Mouse (Mus musculus) midbrain, embryonic 10.5 days (tissue): ENCODE results near the gene Adgrf5. TPM values are rescaled to one million over a fixed set of nuclear protein-coding genes. Genes with fewer than 3 reads are reported as not detected.
"Not testable (repeated sequence)": the region's sequence is repeated elsewhere in the genome, so short reads cannot be mapped to it uniquely, and the experiment has no call there.

Experiments used
- DNase-seq: peaks from one replicate; pipeline ENCODE4 v3.0.0-alpha.2; 2017; ENCODE audit warnings: low spot score
- H3K27ac ChIP-seq: fragments of 300-500 bp; sonication (generic); replicated peaks from 2 replicates; pipeline ENCODE4 v1.5.1; 2016; ENCODE audit warnings: mild to moderate bottlenecking
- H3K27me3 ChIP-seq: fragments of 300-500 bp; sonication (generic); 2 replicates; pipeline ENCODE4 v1.6.1; 2016; ENCODE audit warnings: low read depth, mild to moderate bottlenecking; ENCODE audit not compliant: poor library complexity, severe bottlenecking
- H3K36me3 ChIP-seq: fragments of 300-500 bp; sonication (generic); 2 replicates; pipeline ENCODE4 v1.6.1; 2016; ENCODE audit warnings: mild to moderate bottlenecking, moderate library complexity
- H3K4me1 ChIP-seq: fragments of 300-500 bp; sonication (generic); 2 replicates; pipeline ENCODE4 v1.6.1; 2016
- H3K4me3 ChIP-seq: fragments of 300-500 bp; sonication (generic); 2 replicates; pipeline ENCODE4 v1.5.1; 2016; ENCODE audit warnings: mild to moderate bottlenecking, moderate library complexity
- H3K9me3 ChIP-seq: fragments of 300-500 bp; sonication (generic); replicated peaks from 2 replicates; pipeline ENCODE4 v1.6.1; 2016; ENCODE audit warnings: mild to moderate bottlenecking
- WGBS: fragments of 180-500 bp; shearing (Covaris S2); methylation state at CpG from one replicate; pipeline ENCODE4 v1.1.7; 2016; 5-methylcytosine and 5-hydroxymethylcytosine counted together
- polyA plus RNA-seq: library from polyadenylated mRNA; unstranded; fragments of >200 nt; fragmentation: Nextera tagmentation; extraction: Ambion mirVana; gene quantifications from 2 replicates; pipeline ENCODE4 v1.2.1, GENCODE M21; 2016

Gene Adgrf5
- polyA plus RNA-seq, 1 experiment from 2014 or later, result 6.6 TPM

- H3K27ac ChIP-seq, H3K4me1 ChIP-seq, DNase-seq, H3K4me3 ChIP-seq, H3K27me3 ChIP-seq, H3K9me3 ChIP-seq, H3K36me3 ChIP-seq: not testable (repeated sequence)
- WGBS, result 99% methylated on average over 8 of the region's 10 CpGs
Measured at GRCm38 (mm10) chr17:43490371-43490770, 130.1 kb downstream of the Adgrf5 start.

DNA sequence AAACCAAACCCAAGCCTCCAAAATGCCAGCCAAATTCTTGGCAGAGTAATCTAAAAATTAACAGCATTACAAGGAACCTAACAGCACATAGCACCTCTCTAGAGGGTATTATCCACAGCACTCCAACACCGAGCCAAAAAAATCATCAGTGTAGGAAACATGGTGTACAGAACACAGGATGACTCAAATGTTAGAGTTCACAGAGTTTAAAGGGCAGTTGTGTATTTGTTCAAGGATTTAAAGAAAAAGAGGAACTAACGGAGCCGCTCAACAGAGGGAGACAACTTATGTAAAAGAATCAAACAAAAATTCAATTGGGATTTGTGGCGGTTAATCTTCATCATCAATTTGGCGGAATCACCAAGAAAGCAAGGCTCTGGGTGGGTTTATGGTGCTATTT is 135.3 kb downstream of the Adgrf5 start:
- H3K9me3 ChIP-seq, result no peaks in the 10 kb centered on the region

DNA sequence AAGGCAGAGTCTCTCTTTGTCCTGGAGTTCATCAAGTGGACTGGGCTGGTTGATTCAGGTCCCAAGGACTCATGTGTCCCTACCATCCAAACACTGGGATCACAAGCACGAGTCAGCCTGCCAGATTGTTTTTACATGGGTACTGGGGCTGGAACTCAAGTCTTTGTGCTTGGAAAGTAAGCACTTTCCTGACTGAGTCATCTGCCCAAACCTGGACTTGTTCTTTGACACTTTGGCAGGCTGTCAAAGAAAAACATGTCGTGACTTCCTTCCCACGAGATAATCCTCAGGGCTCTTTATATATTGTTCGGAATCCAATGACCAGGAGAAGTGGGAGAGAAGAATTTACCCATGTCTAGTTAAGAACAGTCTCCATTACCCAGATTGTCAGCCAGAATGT is 137.3 kb downstream of the Adgrf5 start:
- Histone ChIP-seq H3K9me3 (no peaks in the 10 kb centered on the region), H3K27ac (no peak overlapping the region), H3K27me3 (no peaks in the 10 kb centered on the region), H3K4me3 (no peak overlapping the region), H3K36me3 (no peaks in the 10 kb centered on the region), H3K4me1 (0 out of 2 replicates have a peak, but pooled peaks cover 3% of the 10 kb centered on the region)
- DNase-seq, result no peak
- WGBS, result 88% methylated on average over 4 of the region's 4 CpGs

More for the DNA sequence above, 135.3 kb downstream of the Adgrf5 start:
- H3K4me1 ChIP-seq, result 0 out of 2 replicates have a peak, but pooled peaks cover 3% of the 10 kb centered on the region
- H3K4me3 ChIP-seq, result no peak overlapping the region
- no peak overlapping the region for H3K27ac ChIP-seq
- no peaks in the 10 kb centered on the region for H3K27me3 ChIP-seq
- H3K36me3 ChIP-seq, result no peaks in the 10 kb centered on the region
- 78% methylated on average over 5 of the region's 5 CpGs for WGBS
- no peak for DNase-seq

GRCm38 (mm10) chr17:43500513-43500912 is 140.3 kb downstream of the Adgrf5 start:
- H3K9me3 ChIP-seq, result no peaks in the 10 kb centered on the region
- no peaks in the 10 kb centered on the region for H3K27me3 ChIP-seq
- no peaks in the 10 kb centered on the region for H3K4me1 ChIP-seq
- 78% methylated on average over 1 of the region's 1 CpGs for WGBS
- no peak overlapping the region for H3K4me3 ChIP-seq
- DNase-seq, result no peak
- H3K27ac ChIP-seq, result no peak overlapping the region
- H3K36me3 ChIP-seq, result no peaks in the 10 kb centered on the region

- H3K27me3 ChIP-seq, result no peaks in the 10 kb centered on the region
- no peaks in the 10 kb centered on the region for H3K9me3 ChIP-seq
- H3K4me1 ChIP-seq, result no peaks in the 10 kb centered on the region
- no peak overlapping the region for H3K27ac ChIP-seq
- WGBS, result 88% methylated on average over 3 of the region's 3 CpGs
- DNase-seq, result no peak
- H3K36me3 ChIP-seq, result no peaks in the 10 kb centered on the region
- H3K4me3 ChIP-seq, result no peak overlapping the region
Measured at GRCm38 (mm10) chr17:43501223-43501622, 141.0 kb downstream of the Adgrf5 start.

DNA sequence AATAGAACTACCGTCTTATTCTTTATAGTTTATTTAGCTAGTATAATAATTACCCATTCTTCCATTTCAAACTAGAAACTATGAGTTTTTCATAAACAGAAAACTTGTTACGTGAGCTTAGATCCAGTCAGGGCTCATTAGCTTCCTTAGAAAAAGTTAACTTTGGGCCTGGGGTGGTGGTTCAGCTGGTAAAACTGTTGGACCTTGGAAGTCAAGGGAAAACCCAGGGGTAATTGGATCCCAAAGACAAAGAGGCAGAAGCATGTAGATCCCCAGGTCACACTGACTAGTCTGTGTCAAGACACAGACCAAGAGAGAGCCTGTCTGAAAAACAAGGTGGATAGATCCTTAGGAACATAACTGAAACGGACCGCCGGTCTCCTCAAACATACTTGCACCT is 141.4 kb downstream of the Adgrf5 start:
- Histone ChIP-seq H3K27ac (no peak overlapping the region), H3K9me3 (no peaks in the 10 kb centered on the region), H3K4me3 (no peak overlapping the region), H3K4me1 (no peaks in the 10 kb centered on the region), H3K36me3 (no peaks in the 10 kb centered on the region), H3K27me3 (no peaks in the 10 kb centered on the region)
- WGBS, result 95% methylated on average over 5 of the region's 5 CpGs
- DNase-seq, result no peak

DNA sequence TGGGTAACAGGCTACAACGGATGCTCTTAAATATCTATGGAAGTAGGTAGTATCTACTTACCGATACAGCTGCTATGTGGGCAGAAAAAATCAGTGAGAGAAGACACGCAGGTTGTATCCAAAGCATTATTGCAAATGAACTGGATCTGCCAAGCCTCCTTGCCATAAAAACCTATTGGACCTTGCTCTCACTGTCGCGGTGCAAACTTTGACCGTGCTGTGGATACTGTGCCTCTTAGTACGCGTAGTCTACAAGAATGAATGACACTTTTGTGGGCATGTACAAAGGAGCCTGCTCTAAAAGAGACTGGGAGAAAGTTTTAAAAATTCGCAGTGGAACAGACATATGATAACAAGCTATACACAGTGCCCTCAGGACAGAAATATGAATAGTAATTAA is 142.3 kb downstream of the Adgrf5 start, which contains the start of gene Mep1a:
Mep1a (minus strand) TSS at position 221 of the 400 bp plus-strand sequence.
- Histone ChIP-seq H3K36me3 (no peaks in the 10 kb centered on the region), H3K4me1 (no peaks in the 10 kb centered on the region), H3K9me3 (no peaks in the 10 kb centered on the region), H3K27me3 (no peaks in the 10 kb centered on the region), H3K27ac (no peak within 1 kb of the TSS), H3K4me3 (no peak within 1 kb of the TSS)
- 91% methylated on average over 9 of the region's 9 CpGs for WGBS
- DNase-seq, result no peak

- 82% methylated on average over 4 of the region's 4 CpGs for WGBS
- Histone ChIP-seq H3K4me3 (no peak overlapping the region), H3K27ac (no peak overlapping the region), H3K4me1 (no peaks in the 10 kb centered on the region), H3K36me3 (no peaks in the 10 kb centered on the region), H3K9me3 (no peaks in the 10 kb centered on the region), H3K27me3 (no peaks in the 10 kb centered on the region)
- DNase-seq, result no peak
Measured at GRCm38 (mm10) chr17:43503861-43504593, 143.8 kb downstream of the Adgrf5 start.

DNA sequence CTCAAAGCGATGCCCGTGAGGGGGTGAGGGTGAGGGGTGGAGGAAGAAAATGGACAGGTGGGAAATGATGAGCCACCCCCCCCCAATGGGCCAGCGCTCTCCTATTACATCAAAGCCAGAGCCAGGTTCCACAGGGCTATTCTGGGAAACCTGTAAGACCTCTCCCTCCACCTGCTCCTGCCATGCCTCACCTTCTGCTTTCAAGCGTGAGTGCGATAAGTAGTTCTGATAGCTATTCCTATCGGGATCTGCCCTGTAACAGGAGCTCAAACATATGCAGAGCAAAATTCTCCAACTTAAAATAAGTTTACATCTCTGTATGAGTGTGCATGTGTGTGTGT is 144.3 kb downstream of the Adgrf5 start:
- WGBS, result 84% methylated on average over 6 of the region's 6 CpGs

More for the DNA sequence above, 144.3 kb downstream of the Adgrf5 start:
- DNase-seq, result no peak
- Histone ChIP-seq H3K4me1 (no peaks in the 10 kb centered on the region), H3K4me3 (no peak overlapping the region), H3K27ac (no peak overlapping the region), H3K9me3 (no peaks in the 10 kb centered on the region), H3K27me3 (no peaks in the 10 kb centered on the region), H3K36me3 (no peaks in the 10 kb centered on the region)

Other genes starting within 250 kb of the Adgrf5 start
- gene Adgrf1, start 90.1 kb upstream of the Adgrf5 start, polyA plus RNA-seq, result not detected in 2 replicates
- gene Mep1a, start 142.4 kb downstream of the Adgrf5 start, polyA plus RNA-seq, result not detected in 2 replicates
- gene Ankrd66, start 183.2 kb downstream of the Adgrf5 start, polyA plus RNA-seq, result 0.23 and 0.26 TPM in 2 replicates
- gene Pla2g7, start 207.6 kb downstream of the Adgrf5 start, polyA plus RNA-seq, result 3.8 and 4.2 TPM in 2 replicates